Mouse (Mus musculus) liver, embryonic 13.5 days (tissue): ENCODE measurements around the gene Prss30. TPM values are rescaled to one million over a fixed set of nuclear protein-coding genes. Genes with fewer than 3 reads are reported as not detected.

Experiments
- ATAC-seq: fragments of 200-750 bp; cut with Nextera tagmentation; 2 replicates; pipeline ENCODE4 v1.8.0; 2017; ENCODE audit warnings: low read depth, mild to moderate bottlenecking, moderate number of reproducible peaks, moderate library complexity
- DNase-seq: peaks from one replicate; pipeline ENCODE4 v3.0.0; 2022
- H3K27ac ChIP-seq: fragments of 300-500 bp; sonication (generic); 2 replicates; pipeline ENCODE4 v1.5.1; 2015; ENCODE audit warnings: moderate library complexity, mild to moderate bottlenecking, inconsistent platforms
- H3K27me3 ChIP-seq: fragments of 300-500 bp; sonication (generic); 2 replicates; pipeline ENCODE4 v1.6.1; 2015; ENCODE audit warnings: mild to moderate bottlenecking, inconsistent platforms
- H3K36me3 ChIP-seq: fragments of 300-500 bp; sonication (generic); 2 replicates; pipeline ENCODE4 v1.6.1; 2015; ENCODE audit warnings: mild to moderate bottlenecking, inconsistent platforms
- H3K4me1 ChIP-seq: fragments of 300-500 bp; sonication (generic); replicated peaks from 2 replicates; pipeline ENCODE4 v1.6.1; 2015; ENCODE audit warnings: inconsistent platforms
- H3K4me2 ChIP-seq: fragments of 300-500 bp; sonication (generic); 2 replicates; pipeline ENCODE4 v1.6.1; 2015; ENCODE audit warnings: inconsistent platforms, mild to moderate bottlenecking, moderate library complexity
- H3K4me3 ChIP-seq: fragments of 300-500 bp; sonication (generic); replicated peaks from 2 replicates; pipeline ENCODE4 v1.5.1; 2015; ENCODE audit warnings: mild to moderate bottlenecking, inconsistent platforms
- H3K9ac ChIP-seq: fragments of 300-500 bp; sonication (generic); 2 replicates; pipeline ENCODE4 v1.6.1; 2015; ENCODE audit warnings: mild to moderate bottlenecking, inconsistent platforms
- H3K9me3 ChIP-seq: fragments of 300-500 bp; sonication (generic); replicated peaks from 2 replicates; pipeline ENCODE4 v1.6.1; 2016; ENCODE audit warnings: inconsistent platforms
- WGBS: fragments of 180-500 bp; shearing (Covaris S2); methylation state at CpG from one replicate; pipeline ENCODE4 v1.1.7; 2015; ENCODE audit not compliant: insufficient replicate concordance; 5-methylcytosine and 5-hydroxymethylcytosine counted together
- polyA plus RNA-seq: library from polyadenylated mRNA; unstranded; fragments of >200 nt; fragmentation: Nextera tagmentation; extraction: Ambion mirVana; gene quantifications from 2 replicates; pipeline ENCODE4 v1.2.1, GENCODE M21; 2015

Prss30 gene
- polyA plus RNA-seq, result not detected in 2 replicates

DNA sequence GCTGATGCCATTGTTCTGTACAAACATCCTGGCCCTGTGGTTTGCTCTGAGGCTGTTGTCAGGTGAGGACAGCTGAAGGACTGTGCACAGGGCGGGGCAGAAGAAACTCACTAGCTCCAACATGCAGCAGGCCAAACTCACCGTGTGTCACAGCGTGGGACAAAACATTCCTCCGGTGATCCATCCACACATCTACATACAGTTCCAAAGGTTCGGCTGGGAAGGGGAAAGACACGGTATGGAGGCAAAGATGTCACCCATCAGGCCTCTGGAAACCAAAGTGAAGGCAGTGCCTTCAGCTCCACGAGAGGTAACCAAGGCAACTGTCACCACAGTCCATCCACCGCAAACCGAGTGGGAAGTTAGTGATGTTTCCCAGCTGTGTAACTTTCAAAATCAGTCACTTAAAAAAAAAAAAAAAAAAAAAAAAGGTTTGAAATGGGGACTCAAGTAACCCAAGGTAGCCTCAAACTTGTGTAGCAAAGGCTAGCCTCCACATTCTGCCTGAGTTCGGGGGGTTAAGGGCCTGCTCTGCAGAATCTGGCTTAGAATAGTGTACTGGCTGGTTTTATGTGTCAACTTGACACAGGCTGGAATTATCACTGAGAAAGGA is at the start of gene Prss30:
Gene Prss30 (minus strand): TSS at position 270 of the 613 bp plus-strand sequence.
- no peak within 1 kb of the TSS for H3K4me3 ChIP-seq
- H3K4me1 ChIP-seq, result peaks cover 3% of the 10 kb centered on the region; the same call in 1 of the 2 replicates
- H3K9me3 ChIP-seq, result no peaks in the 10 kb centered on the region
- no peaks in the 10 kb centered on the region for H3K27me3 ChIP-seq
- H3K36me3 ChIP-seq, result no peaks in the 10 kb centered on the region
- 61% methylated on average over 10 of the region's 10 CpGs for WGBS
- H3K27ac ChIP-seq, result no peak within 1 kb of the TSS
- DNase-seq (no peak), ATAC-seq (no peak)
- no peak within 1 kb of the TSS for H3K4me2 ChIP-seq
- no peak within 1 kb of the TSS for H3K9ac ChIP-seq

DNA sequence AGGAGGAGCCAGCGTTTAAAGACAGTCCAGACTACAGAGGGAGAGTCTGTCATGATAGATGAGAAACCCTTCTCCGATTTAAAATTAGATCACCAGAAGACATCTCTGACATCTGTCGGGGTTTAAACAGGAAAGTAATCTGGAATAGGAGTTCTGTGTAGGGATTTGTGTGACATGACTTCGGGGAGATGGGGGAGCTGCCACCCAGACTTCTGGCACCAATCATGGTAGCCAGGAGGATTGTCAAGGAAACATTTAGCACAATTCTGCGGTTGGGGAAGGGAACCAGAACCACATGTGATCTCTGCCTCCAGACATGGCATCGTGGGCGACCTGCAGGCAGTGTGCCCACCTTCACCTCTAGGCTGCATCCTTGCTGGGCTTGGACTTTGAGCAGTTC is 49.1 kb upstream of the Prss30 start:
- Histone ChIP-seq H3K9ac (no peak overlapping the region), H3K4me2 (no peak overlapping the region), H3K36me3 (no peaks in the 10 kb centered on the region), H3K4me1 (no peaks in the 10 kb centered on the region), H3K4me3 (no peak overlapping the region), H3K27ac (no peak overlapping the region), H3K27me3 (no peaks in the 10 kb centered on the region), H3K9me3 (no peaks in the 10 kb centered on the region)
- DNase-seq, result no peak
- WGBS, result 63% methylated on average over 7 of the region's 7 CpGs
- ATAC-seq, result no peak

DNA sequence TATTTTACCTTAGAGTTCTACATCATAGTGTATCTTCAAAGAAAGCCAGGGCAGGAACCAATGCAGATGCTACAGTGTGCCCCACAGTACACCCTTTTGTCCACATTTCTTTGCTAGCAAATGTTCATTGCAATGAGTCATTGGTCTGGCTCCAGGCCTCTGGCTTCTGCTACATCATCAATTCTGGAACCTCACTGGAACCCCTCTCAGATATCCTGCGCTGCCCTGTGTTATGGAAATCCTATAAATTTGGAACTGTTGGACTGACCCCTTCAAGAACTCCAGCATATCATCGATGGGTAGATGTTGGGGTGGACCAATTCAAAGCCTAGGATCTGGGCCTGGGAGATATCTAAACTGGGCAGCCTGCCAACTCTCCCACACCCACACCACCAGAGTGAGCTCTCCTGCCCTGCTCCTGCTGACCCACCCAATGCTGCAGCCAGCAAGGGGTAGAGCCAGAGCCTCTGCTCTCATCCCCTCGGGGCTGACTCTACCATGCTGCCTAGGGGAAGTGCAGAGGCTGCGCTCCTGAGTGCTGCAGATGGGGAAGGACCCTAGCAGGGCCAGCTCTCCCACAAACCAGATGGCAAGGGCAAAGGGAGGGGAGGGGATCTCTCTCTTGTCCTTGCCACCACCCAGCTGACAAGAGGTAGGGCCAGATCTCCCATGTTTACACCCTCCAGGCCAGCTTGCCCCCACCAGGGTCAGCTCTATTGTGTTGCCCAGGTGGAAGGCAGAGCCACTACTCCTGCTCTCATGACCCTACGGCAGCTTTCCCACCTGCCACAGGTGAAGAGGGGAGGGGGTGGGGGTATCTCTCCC is 41.2 kb upstream of the Prss30 start:
- WGBS, result 50% methylated on average over 5 of the region's 5 CpGs
- no peaks in the 10 kb centered on the region for H3K9me3 ChIP-seq
- H3K27ac ChIP-seq, result no peak overlapping the region
- ATAC-seq, result no peak
- H3K4me2 ChIP-seq, result no peak overlapping the region
- no peaks in the 10 kb centered on the region for H3K27me3 ChIP-seq
- no peaks in the 10 kb centered on the region for H3K4me1 ChIP-seq
- H3K4me3 ChIP-seq, result no peak overlapping the region
- H3K9ac ChIP-seq, result no peak overlapping the region
- no peaks in the 10 kb centered on the region for H3K36me3 ChIP-seq
- DNase-seq, result no peak

DNA sequence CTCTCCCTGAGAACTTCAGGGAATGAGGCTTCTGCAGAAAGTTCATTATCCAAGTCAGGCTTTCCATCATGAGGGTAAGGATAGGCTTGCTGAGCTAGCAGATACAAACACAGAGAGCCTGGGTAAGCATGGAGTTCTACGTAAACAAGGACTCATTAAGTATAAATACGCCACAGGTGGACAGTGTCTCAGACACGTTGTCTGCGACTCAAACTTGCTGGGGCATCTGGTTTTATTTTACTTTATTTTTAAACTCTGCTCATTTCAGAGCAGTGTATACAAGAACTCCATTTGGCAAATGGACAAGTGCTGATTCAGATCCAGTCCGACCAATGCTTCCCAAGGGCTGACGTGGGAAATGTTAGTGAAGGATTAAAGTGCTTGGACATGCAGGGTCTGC is 40.3 kb upstream of the Prss30 start:
- no peak overlapping the region for H3K9ac ChIP-seq
- H3K4me2 ChIP-seq, result no peak overlapping the region
- H3K27me3 ChIP-seq, result no peaks in the 10 kb centered on the region
- ATAC-seq (no peak), DNase-seq (no peak)
- H3K27ac ChIP-seq, result no peak overlapping the region
- no peaks in the 10 kb centered on the region for H3K36me3 ChIP-seq
- H3K9me3 ChIP-seq, result no peaks in the 10 kb centered on the region
- no peak overlapping the region for H3K4me3 ChIP-seq
- H3K4me1 ChIP-seq, result no peaks in the 10 kb centered on the region
- 67% methylated on average over 6 of the region's 6 CpGs for WGBS

DNA sequence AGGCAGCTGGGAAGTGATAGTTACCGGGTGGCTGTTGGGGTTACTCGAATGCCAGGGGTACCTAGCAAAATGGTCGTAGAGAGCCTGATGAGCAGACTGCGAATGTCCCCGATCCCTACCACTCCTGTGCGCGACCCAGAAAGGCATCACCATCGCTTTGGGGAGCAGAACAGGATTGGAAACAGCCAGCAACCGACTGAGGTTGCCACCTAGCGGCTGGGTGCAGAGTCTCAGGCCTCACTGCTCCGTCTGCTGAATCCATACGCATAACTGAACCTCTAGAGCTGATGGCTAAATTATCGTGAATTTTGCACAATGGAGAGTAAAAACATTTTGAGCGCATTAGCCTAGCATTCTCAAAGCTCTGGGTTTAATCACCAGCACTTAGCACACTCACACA is 35.4 kb upstream of the Prss30 start:
- H3K9ac ChIP-seq, result no peak overlapping the region
- H3K9me3 ChIP-seq, result no peaks in the 10 kb centered on the region
- ATAC-seq, result no peak
- H3K4me1 ChIP-seq, result no peaks in the 10 kb centered on the region
- no peaks in the 10 kb centered on the region for H3K36me3 ChIP-seq
- no peak overlapping the region for H3K4me2 ChIP-seq
- DNase-seq, result no peak
- no peak overlapping the region for H3K4me3 ChIP-seq
- H3K27ac ChIP-seq, result no peak overlapping the region
- no peaks in the 10 kb centered on the region for H3K27me3 ChIP-seq
- WGBS, result 27% methylated on average over 14 of the region's 14 CpGs

DNA sequence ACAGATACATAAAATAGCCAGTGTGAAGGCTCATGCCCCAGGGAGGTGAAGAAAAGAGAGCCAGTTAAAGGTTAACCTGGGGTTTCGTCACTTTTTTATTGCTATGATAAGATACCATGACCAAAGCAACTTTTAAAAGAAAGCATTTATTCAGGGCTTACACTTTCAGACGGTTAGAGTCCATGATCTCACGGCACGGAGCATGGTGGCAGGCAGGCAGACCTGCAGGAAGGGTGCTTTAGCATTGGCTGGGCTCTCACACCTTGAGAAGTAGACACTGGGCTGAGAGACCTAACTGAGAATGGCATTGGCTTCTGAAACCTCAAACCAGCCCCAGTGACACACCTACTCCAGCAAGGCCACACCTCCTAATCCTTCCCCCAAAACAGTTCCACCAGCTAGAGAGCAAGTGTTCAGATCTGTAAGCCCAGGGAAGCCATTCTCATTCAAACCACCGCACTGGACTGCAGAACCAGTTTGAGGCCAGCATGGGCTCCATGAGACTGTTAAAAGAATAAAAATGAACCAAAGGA is 34.1 kb upstream of the Prss30 start:
- no peaks in the 10 kb centered on the region for H3K9me3 ChIP-seq
- DNase-seq, result no peak
- no peak overlapping the region for H3K4me2 ChIP-seq
- H3K36me3 ChIP-seq, result no peaks in the 10 kb centered on the region
- H3K4me1 ChIP-seq, result no peaks in the 10 kb centered on the region
- H3K27ac ChIP-seq, result no peak overlapping the region
- H3K27me3 ChIP-seq, result no peaks in the 10 kb centered on the region
- 62% methylated on average over 5 of the region's 5 CpGs for WGBS
- H3K9ac ChIP-seq, result no peak overlapping the region
- no peak overlapping the region for H3K4me3 ChIP-seq
- ATAC-seq, result no peak

DNA sequence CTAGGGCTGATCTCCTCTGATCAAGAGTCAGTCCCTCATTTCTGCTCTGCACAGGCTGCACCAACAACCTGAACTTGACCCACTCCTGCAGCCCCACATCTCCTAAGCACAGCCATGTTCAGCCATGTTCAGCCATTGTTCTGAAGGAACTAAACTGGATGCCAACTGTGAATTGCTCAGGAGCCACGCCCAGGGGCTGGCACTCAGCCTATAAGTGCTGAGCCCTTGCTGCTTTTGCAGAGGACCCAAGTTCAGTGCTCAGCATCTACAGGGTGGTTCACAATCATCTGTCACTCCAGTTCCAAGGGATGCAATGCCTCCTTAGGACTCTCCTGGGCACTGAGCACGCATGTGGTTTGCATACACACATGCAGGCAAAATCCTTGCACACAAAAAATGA is 32.6 kb upstream of the Prss30 start:
- no peak overlapping the region for H3K27ac ChIP-seq

DNA sequence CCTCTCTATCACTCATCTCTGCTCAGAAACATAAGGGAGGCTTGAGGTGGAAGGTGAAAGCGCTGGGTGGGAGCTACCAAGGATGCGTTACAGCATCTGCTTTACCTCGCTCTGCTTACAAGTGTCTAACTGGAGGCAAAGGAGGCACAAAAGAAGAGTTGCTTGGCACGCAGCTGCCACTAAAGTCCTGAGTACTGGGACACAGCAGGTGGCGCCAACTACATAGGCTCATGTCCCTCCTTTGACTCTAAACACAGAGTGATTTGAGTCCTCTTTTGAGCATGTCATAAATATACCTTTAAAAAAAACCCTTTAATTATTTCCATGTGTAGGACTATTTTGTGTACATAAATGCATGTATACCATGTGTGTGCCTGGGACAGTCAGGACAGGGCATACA is 29.3 kb upstream of the Prss30 start:
- DNase-seq (no peak), ATAC-seq (no peak)

More for the DNA sequence above, 32.6 kb upstream of the Prss30 start:
- H3K4me1 ChIP-seq, result no peaks in the 10 kb centered on the region
- H3K27me3 ChIP-seq, result no peaks in the 10 kb centered on the region
- DNase-seq (no peak), ATAC-seq (no peak)
- H3K4me2 ChIP-seq, result no peak overlapping the region
- H3K36me3 ChIP-seq, result no peaks in the 10 kb centered on the region
- WGBS, result 74% methylated on average over 2 of the region's 2 CpGs
- no peak overlapping the region for H3K4me3 ChIP-seq
- no peaks in the 10 kb centered on the region for H3K9me3 ChIP-seq
- H3K9ac ChIP-seq, result no peak overlapping the region

DNA sequence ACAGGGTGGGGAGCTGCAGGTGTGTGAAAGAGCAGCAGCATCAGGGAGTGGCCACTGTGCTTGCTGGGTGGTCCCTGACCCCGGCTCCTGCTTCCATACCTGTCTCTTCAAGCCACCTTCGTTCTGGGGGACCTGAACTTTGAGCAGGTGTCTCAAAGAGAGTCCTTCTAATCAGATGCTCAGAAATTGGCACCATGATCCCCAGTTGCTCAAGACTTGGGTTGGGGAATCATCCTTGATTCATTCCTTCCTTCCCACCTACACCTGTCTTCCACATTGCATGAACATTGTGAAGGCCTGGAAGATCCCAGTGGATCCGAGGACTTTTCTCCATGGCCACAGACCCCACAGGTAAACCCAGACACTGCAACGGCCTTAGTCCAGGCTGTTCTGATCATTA is 27.7 kb upstream of the Prss30 start:
- Histone ChIP-seq H3K9me3 (no peaks in the 10 kb centered on the region), H3K36me3 (no peaks in the 10 kb centered on the region), H3K4me3 (no peak overlapping the region), H3K27me3 (no peaks in the 10 kb centered on the region), H3K4me1 (no peaks in the 10 kb centered on the region), H3K9ac (no peak overlapping the region), H3K4me2 (no peak overlapping the region), H3K27ac (no peak overlapping the region)
- DNase-seq (no peak), ATAC-seq (no peak)
- WGBS, result 33% methylated on average over 4 of the region's 4 CpGs

More for the DNA sequence above, 29.3 kb upstream of the Prss30 start:
- H3K9me3 ChIP-seq, result no peaks in the 10 kb centered on the region
- H3K27me3 ChIP-seq, result no peaks in the 10 kb centered on the region
- no peak overlapping the region for H3K4me2 ChIP-seq
- H3K4me1 ChIP-seq, result no peaks in the 10 kb centered on the region
- no peak overlapping the region for H3K9ac ChIP-seq
- no peak overlapping the region for H3K27ac ChIP-seq
- 55% methylated on average over 5 of the region's 5 CpGs for WGBS
- no peaks in the 10 kb centered on the region for H3K36me3 ChIP-seq
- H3K4me3 ChIP-seq, result no peak overlapping the region

DNA sequence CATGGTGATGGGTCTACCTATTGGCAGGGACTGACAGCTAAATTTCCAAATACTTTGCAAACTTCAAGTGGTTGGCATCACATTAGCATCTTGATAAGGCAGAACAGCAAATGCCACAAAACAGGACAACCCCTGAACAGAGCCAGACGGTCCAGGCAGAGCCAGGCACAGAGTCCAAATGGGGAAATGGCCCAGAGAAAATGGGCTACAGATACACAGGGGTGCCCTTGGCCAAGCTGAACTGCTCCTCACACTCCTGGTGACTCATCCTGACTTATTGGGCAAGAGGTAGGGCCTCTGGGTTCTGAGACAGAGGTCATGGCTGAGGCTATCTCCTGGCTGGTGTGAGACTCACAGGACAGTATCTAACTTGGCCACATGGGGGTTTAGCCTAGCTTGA is 27.0 kb upstream of the Prss30 start:
- H3K4me2 ChIP-seq, result no peak overlapping the region
- H3K27ac ChIP-seq, result no peak overlapping the region
- WGBS, result 52% methylated on average over 1 of the region's 1 CpGs
- no peak overlapping the region for H3K9ac ChIP-seq
- no peaks in the 10 kb centered on the region for H3K27me3 ChIP-seq
- DNase-seq, result no peak
- no peaks in the 10 kb centered on the region for H3K4me1 ChIP-seq
- no peaks in the 10 kb centered on the region for H3K36me3 ChIP-seq
- ATAC-seq, result no peak; the same call in 1 of the 2 replicates
- no peak overlapping the region for H3K4me3 ChIP-seq
- H3K9me3 ChIP-seq, result no peaks in the 10 kb centered on the region

DNA sequence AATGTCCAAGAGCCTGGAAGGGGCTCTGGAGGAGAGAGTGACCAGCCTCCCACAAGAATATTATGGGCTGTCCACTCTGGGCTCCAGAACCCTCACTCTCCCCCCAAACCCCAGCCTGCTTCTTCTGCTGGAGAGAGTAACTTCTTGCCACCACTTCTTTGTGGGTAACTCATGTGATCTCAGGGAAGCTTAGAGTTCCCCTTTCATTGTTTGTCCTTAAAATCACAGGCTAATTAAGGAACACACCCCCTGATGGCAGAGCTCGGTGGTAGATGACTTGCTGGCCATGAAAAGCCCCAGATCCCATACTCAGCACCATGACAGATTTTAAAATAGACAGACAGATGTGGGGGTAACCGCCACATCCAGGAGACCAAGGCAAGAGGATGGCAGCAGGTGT is 26.6 kb upstream of the Prss30 start:
- Histone ChIP-seq H3K4me1 (no peaks in the 10 kb centered on the region), H3K27ac (no peak overlapping the region), H3K27me3 (no peaks in the 10 kb centered on the region), H3K9me3 (no peaks in the 10 kb centered on the region), H3K4me2 (no peak overlapping the region), H3K4me3 (no peak overlapping the region), H3K36me3 (no peaks in the 10 kb centered on the region), H3K9ac (no peak overlapping the region)
- ATAC-seq, result no peak
- DNase-seq, result no peak
- 36% methylated on average over 2 of the region's 2 CpGs for WGBS
